Comparison of ENCODE assay signal across 30 mouse cellular contexts in the genomic region with DNA sequence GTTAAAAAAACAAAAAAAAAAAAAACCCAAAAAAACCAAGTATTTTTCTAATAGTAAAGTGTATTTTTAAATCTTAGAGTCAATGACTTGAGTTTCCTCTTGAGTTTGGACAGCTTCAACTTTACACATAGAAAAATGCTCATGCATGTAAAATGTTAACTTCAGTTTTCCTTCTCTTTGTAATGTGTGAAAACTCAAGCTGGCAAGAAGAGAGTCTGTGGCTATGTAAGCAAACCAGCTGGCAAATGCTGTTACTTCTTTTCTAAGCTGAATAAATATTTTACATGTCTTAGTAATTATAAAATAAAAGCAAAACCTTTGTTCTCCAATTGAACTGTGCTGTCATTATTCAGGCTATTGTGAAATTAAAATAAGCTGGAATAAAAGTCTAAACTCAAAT.
DNase-seq lines count a peak whose midpoint lies in the region; ATAC-seq and TF ChIP-seq lines count a peak whose summit lies in the region.
"Had no signal": no experiment of that assay in that cellular context is flagged by ENCODE, and none has a peak within 500 bp of the region (broad histone marks: within the 10 kb centered on the region; RNA-seq: fewer than 3 reads in every experiment).

No protein-coding gene starts in this region.

- no peaks in the 10 kb centered on the region for H3K9me3 ChIP-seq in forebrain, embryonic 14.5 days (replicated peaks; ENCODE audit: control insufficient read depth, low read length)
- no peaks in the 10 kb centered on the region for H3K9me3 ChIP-seq in forebrain, embryonic 15.5 days
- H3K9me3 ChIP-seq in lung, embryonic 16.5 days (ENCODE audit: control insufficient read depth, low read length), result no peaks in the 10 kb centered on the region
- H3K9me3 ChIP-seq: embryonic facial prominence, embryonic 12.5 days; forebrain, embryonic 13.5 days; G1E; heart, embryonic 10.5 days; heart, embryonic 13.5 days had no signal

- H3K36me3 ChIP-seq in forebrain, embryonic 14.5 days (ENCODE audit: control insufficient read depth, insufficient read depth, low read length), result no peaks in the 10 kb centered on the region
- H3K36me3 ChIP-seq in forebrain, embryonic 15.5 days, result no peaks in the 10 kb centered on the region
- no peaks in the 10 kb centered on the region for H3K36me3 ChIP-seq in lung, embryonic 16.5 days (ENCODE audit: control insufficient read depth, insufficient read depth, low read length)
- H3K36me3 ChIP-seq: embryonic facial prominence, embryonic 12.5 days; G1E; heart, embryonic 10.5 days; heart, embryonic 13.5 days had no signal

- no peak overlapping the region for H3K9ac ChIP-seq in forebrain, embryonic 14.5 days (ENCODE audit: low read length)
- no peak overlapping the region for H3K9ac ChIP-seq in forebrain, embryonic 15.5 days (replicated peaks)
- H3K9ac ChIP-seq in lung, embryonic 16.5 days (ENCODE audit: low read length), result no peak overlapping the region
- H3K9ac ChIP-seq: embryonic facial prominence, embryonic 12.5 days; forebrain, embryonic 13.5 days; heart, embryonic 13.5 days; hindbrain, embryonic 14.5 days had no signal

- peak; percentile 19 for DNase-seq in forebrain, embryonic 14.5 days (ENCODE audit: low spot score)
- no peak for DNase-seq in lung, postnatal 25 days (ENCODE audit: low spot score)
- peak; percentile 34 for DNase-seq in brain, embryonic 14.5 days (ENCODE audit: low read depth)
- DNase-seq in cerebellum, adult 9-10 months, result no peak
- DNase-seq: adrenal gland, adult 2 months; adrenal gland, postnatal 25 days; B cell, adult 2 months; cerebellum, adult 11-12 months; cerebellum, adult 8-10 months; cerebellum, postnatal 14 days; gastrocnemius, postnatal 10 days; gastrocnemius, postnatal 36 days; heart, adult 2 months; heart, postnatal 14 days; heart, postnatal 4 days; kidney, adult 18-20 months had no signal

- H3K27me3 ChIP-seq in forebrain, embryonic 14.5 days (replicated peaks; ENCODE audit: control insufficient read depth, insufficient read depth, low read length), result no peaks in the 10 kb centered on the region
- H3K27me3 ChIP-seq in forebrain, embryonic 15.5 days, result no peaks in the 10 kb centered on the region
- no peaks in the 10 kb centered on the region for H3K27me3 ChIP-seq in lung, embryonic 16.5 days (ENCODE audit: control insufficient read depth, insufficient read depth, low read depth, low read length)
- H3K27me3 ChIP-seq: CH12.LX; embryonic facial prominence, embryonic 12.5 days; forebrain, embryonic 13.5 days; heart, embryonic 13.5 days; Patski had no signal

- no peak overlapping the region for H3K27ac ChIP-seq in forebrain, embryonic 14.5 days (ENCODE audit: low read depth, low read length)
- no peak overlapping the region for H3K27ac ChIP-seq in forebrain, embryonic 15.5 days (replicated peaks)
- H3K27ac ChIP-seq in lung, embryonic 16.5 days (ENCODE audit: low read length), result no peak overlapping the region
- H3K27ac ChIP-seq: embryonic facial prominence, embryonic 12.5 days; forebrain, embryonic 13.5 days; heart, adult 2 months; heart, embryonic 10.5 days; heart, embryonic 13.5 days; hindbrain, embryonic 14.5 days; hindbrain, postnatal 0 days had no signal

- no peak for ATAC-seq in forebrain, embryonic 14.5 days
- no peak for ATAC-seq in forebrain, embryonic 15.5 days (replicated peaks)
- peak; percentile 51; the same call in 1 of the 2 replicates for ATAC-seq in lung, embryonic 16.5 days (ENCODE audit: low read depth)
- ATAC-seq: forebrain, embryonic 13.5 days; hindbrain, postnatal 0 days; inflammation-experienced regulatory T-cells, adult 6 months; intestine, embryonic 16.5 days; Patski had no signal

- no peaks in the 10 kb centered on the region for H3K4me1 ChIP-seq in forebrain, embryonic 14.5 days (ENCODE audit: control insufficient read depth, insufficient read depth, low read length)
- H3K4me1 ChIP-seq in forebrain, embryonic 15.5 days, result no peaks in the 10 kb centered on the region
- H3K4me1 ChIP-seq in lung, embryonic 16.5 days (replicated peaks; ENCODE audit: control insufficient read depth, insufficient read depth, low read length), result no peaks in the 10 kb centered on the region
- H3K4me1 ChIP-seq: embryonic facial prominence, embryonic 12.5 days; forebrain, embryonic 13.5 days; heart, embryonic 10.5 days; heart, embryonic 13.5 days had no signal

- no peak for TF ChIP-seq POLR2A in brain, embryonic 14.5 days (IDR thresholded peaks at IDR 0.05; ENCODE audit: borderline replicate concordance, extremely low read depth, insufficient read depth, insufficient read length, poor library complexity, severe bottlenecking)

- H3K4me2 ChIP-seq in forebrain, embryonic 14.5 days (ENCODE audit: low read length), result no peak overlapping the region
- no peak overlapping the region for H3K4me2 ChIP-seq in forebrain, embryonic 15.5 days (replicated peaks)
- no peak overlapping the region for H3K4me2 ChIP-seq in lung, embryonic 16.5 days (ENCODE audit: low read depth, low read length)
- H3K4me2 ChIP-seq: embryonic facial prominence, embryonic 12.5 days; forebrain, embryonic 13.5 days; heart, embryonic 13.5 days; hindbrain, embryonic 14.5 days had no signal

- H3K4me3 ChIP-seq in forebrain, embryonic 14.5 days (ENCODE audit: low read depth, low read length), result no peak overlapping the region
- H3K4me3 ChIP-seq in forebrain, embryonic 15.5 days, result no peak overlapping the region
- no peak overlapping the region for H3K4me3 ChIP-seq in lung, embryonic 16.5 days (ENCODE audit: low read length)
- H3K4me3 ChIP-seq: embryonic facial prominence, embryonic 12.5 days; erythroblast, embryonic 14.5 days; forebrain, embryonic 13.5 days; heart, adult 2 months; heart, embryonic 10.5 days; heart, embryonic 13.5 days had no signal

- no peak for TF ChIP-seq CTCF in brain, embryonic 14.5 days (IDR thresholded peaks at IDR 0.05; ENCODE audit: borderline replicate concordance, extremely low read depth, insufficient read depth, insufficient read length)

Comparison
In these comparisons a context has a peak if more than half of its experiments do, and no peak if none do; other contexts are left out.
1. DNase-seq: peak in forebrain, embryonic 14.5 days (single experiment) and brain, embryonic 14.5 days (single experiment); none in lung, postnatal 25 days (single experiment) and cerebellum, adult 9-10 months (single experiment).